11 mouse cellular contexts compared by ENCODE assay signal in genomic region chr14:75640846-75641245, GRCm38 (mm10). TPM values are rescaled to one million over a fixed set of nuclear protein-coding genes. Genes with fewer than 3 reads are reported as not detected.
DNase-seq lines count a peak whose midpoint lies in the region; ATAC-seq and TF ChIP-seq lines count a peak whose summit lies in the region.
"Had no signal": no experiment of that assay in that cellular context is flagged by ENCODE, and none has a peak within 500 bp of the region (broad histone marks: within the 10 kb centered on the region; RNA-seq: fewer than 3 reads in every experiment).

No protein-coding gene starts in this region.

- H3K27ac ChIP-seq in hindbrain, embryonic 11.5 days (ENCODE audit: low read depth, low read length): no peak overlapping the region
- no peak overlapping the region for H3K27ac ChIP-seq in hindbrain, embryonic 12.5 days
- no peak overlapping the region for H3K27ac ChIP-seq in ES-Bruce4 (ENCODE audit: insufficient read depth, low read length)
- H3K27ac ChIP-seq: hindbrain, embryonic 15.5 days; limb, embryonic 15.5 days had no signal

- H3K27me3 ChIP-seq in hindbrain, embryonic 11.5 days (ENCODE audit: control insufficient read depth, insufficient read depth, low read length): no peaks in the 10 kb centered on the region
- H3K27me3 ChIP-seq in hindbrain, embryonic 12.5 days: no peaks in the 10 kb centered on the region
- no peaks in the 10 kb centered on the region for H3K27me3 ChIP-seq in ES-Bruce4 (ENCODE audit: control insufficient read depth, insufficient read depth, low read length, poor library complexity, severe bottlenecking)
- H3K27me3 ChIP-seq: hindbrain, embryonic 15.5 days; limb, embryonic 15.5 days had no signal

- no peak for ATAC-seq in hindbrain, embryonic 11.5 days (ENCODE audit: low FRiP score)
- ATAC-seq in hindbrain, embryonic 12.5 days (ENCODE audit: low FRiP score): no peak

- no peaks in the 10 kb centered on the region for H3K4me1 ChIP-seq in hindbrain, embryonic 11.5 days (replicated peaks; ENCODE audit: control insufficient read depth, insufficient read depth, low read length)
- H3K4me1 ChIP-seq in hindbrain, embryonic 12.5 days: 0 out of 2 replicates have a peak, but pooled peaks cover 5% of the 10 kb centered on the region
- H3K4me1 ChIP-seq in ES-Bruce4 (ENCODE audit: control insufficient read depth, insufficient read depth, low read length): no peaks in the 10 kb centered on the region
- H3K4me1 ChIP-seq in lung, adult 2 months (ENCODE audit: control insufficient read depth, insufficient read depth, low read length): no peaks in the 10 kb centered on the region

- TF ChIP-seq POLR2A in ES-Bruce4 (IDR thresholded peaks at IDR 0.05; ENCODE audit: insufficient read depth, low read length): no peak
- no peak for TF ChIP-seq POLR2A in lung, adult 2 months (IDR thresholded peaks at IDR 0.05; ENCODE audit: borderline replicate concordance, extremely low read depth, low read depth, low read length)

- TF ChIP-seq CTCF in ES-Bruce4 (IDR thresholded peaks at IDR 0.05; ENCODE audit: low read depth, low read length): peak; percentile 1
- TF ChIP-seq CTCF in lung, adult 2 months (IDR thresholded peaks at IDR 0.05; ENCODE audit: insufficient read depth, low read length): no peak

- H3K36me3 ChIP-seq in hindbrain, embryonic 11.5 days (ENCODE audit: control insufficient read depth, insufficient read depth, low read length): no peaks in the 10 kb centered on the region
- no peaks in the 10 kb centered on the region for H3K36me3 ChIP-seq in hindbrain, embryonic 12.5 days
- no peaks in the 10 kb centered on the region for H3K36me3 ChIP-seq in ES-Bruce4 (ENCODE audit: control insufficient read depth, insufficient read depth, low read length, poor library complexity, severe bottlenecking)
- H3K36me3 ChIP-seq: hindbrain, embryonic 15.5 days; limb, embryonic 15.5 days had no signal

- peak; percentile 30 for DNase-seq in hindbrain, embryonic 11.5 days (ENCODE audit: low spot score)
- DNase-seq in 416B (ENCODE audit: low read depth): peak; percentile 79
- DNase-seq in forelimb bud, embryonic 11.5 days (ENCODE audit: low read depth, low spot score): peak; percentile 26
- no peak for DNase-seq in frontal cortex, postnatal 10 days (ENCODE audit: low spot score in 2 of 2)
- no peak for DNase-seq in lung, adult 2 months
- no peak for DNase-seq in left cerebral cortex, adult 11 months (ENCODE audit: low spot score)

- no peak overlapping the region for H3K4me3 ChIP-seq in hindbrain, embryonic 11.5 days (ENCODE audit: low read depth, low read length)
- no peak overlapping the region for H3K4me3 ChIP-seq in hindbrain, embryonic 12.5 days
- no peak overlapping the region for H3K4me3 ChIP-seq in ES-Bruce4 (ENCODE audit: low read depth, low read length)
- no peak overlapping the region for H3K4me3 ChIP-seq in lung, adult 2 months (replicated peaks; ENCODE audit: extremely low read depth, low read depth, low read length)
- H3K4me3 ChIP-seq: hindbrain, embryonic 15.5 days; limb, embryonic 15.5 days had no signal

- 87% methylated on average over 2 of the region's 2 CpGs for WGBS in hindbrain, embryonic 11.5 days
- WGBS in hindbrain, embryonic 12.5 days: 84% methylated on average over 2 of the region's 2 CpGs
- 90% methylated on average over 2 of the region's 2 CpGs for WGBS in lung, adult 2 months

- H3K4me2 ChIP-seq in hindbrain, embryonic 11.5 days (replicated peaks; ENCODE audit: low read depth, low read length): no peak overlapping the region
- H3K4me2 ChIP-seq in hindbrain, embryonic 12.5 days (replicated peaks): no peak overlapping the region
- H3K4me2 ChIP-seq: hindbrain, embryonic 15.5 days; limb, embryonic 15.5 days had no signal

- no peaks in the 10 kb centered on the region for H3K9me3 ChIP-seq in hindbrain, embryonic 11.5 days (ENCODE audit: control insufficient read depth, low read length)
- H3K9me3 ChIP-seq in hindbrain, embryonic 12.5 days (replicated peaks): no peaks in the 10 kb centered on the region
- no peaks in the 10 kb centered on the region for H3K9me3 ChIP-seq in ES-Bruce4 (replicated peaks; ENCODE audit: control insufficient read depth, insufficient read depth, low read length, poor library complexity, severe bottlenecking)
- H3K9me3 ChIP-seq: hindbrain, embryonic 15.5 days; limb, embryonic 15.5 days had no signal

- TF ChIP-seq EP300 in ES-Bruce4 (IDR thresholded peaks at IDR 0.05; ENCODE audit: insufficient read depth, low read depth, low read length): no peak

- H3K9ac ChIP-seq in hindbrain, embryonic 11.5 days (ENCODE audit: low read depth, low read length): no peak overlapping the region
- no peak overlapping the region for H3K9ac ChIP-seq in hindbrain, embryonic 12.5 days
- no peak overlapping the region for H3K9ac ChIP-seq in ES-Bruce4 (ENCODE audit: low read depth, poor library complexity, severe bottlenecking)
- H3K9ac ChIP-seq: hindbrain, embryonic 15.5 days; limb, embryonic 15.5 days had no signal

RNA-seq across cellular contexts. Expression of gene Erich6b, which starts 1.2 kb away (rescaled TPM):
- not detected in 2 replicates for polyA plus RNA-seq in hindbrain, embryonic 11.5 days (2014; fragmentation: Nextera tagmentation; extraction: Ambion mirVana)
- not detected in 2 replicates for polyA plus RNA-seq in hindbrain, embryonic 12.5 days (2016; fragmentation: Nextera tagmentation; extraction: Ambion mirVana)
- polyA plus RNA-seq in ES-Bruce4 (2011; ENCODE audit: insufficient read depth, insufficient read length, low read depth, missing spikeins): not detected in 2 replicates
- not detected in 2 replicates for polyA plus RNA-seq in lung, adult 2 months (2012; rRNA removed)
- polyA plus RNA-seq: hindbrain, embryonic 15.5 days; limb, embryonic 15.5 days; neural tube, embryonic 11.5 days had no signal

RNA-seq across cellular contexts. Expression of gene Spert, which starts 47.9 kb away (rescaled TPM):
- not detected in 2 replicates for polyA plus RNA-seq in hindbrain, embryonic 11.5 days (2014; fragmentation: Nextera tagmentation; extraction: Ambion mirVana)
- not detected in 2 replicates for polyA plus RNA-seq in hindbrain, embryonic 12.5 days (2016; fragmentation: Nextera tagmentation; extraction: Ambion mirVana)
- not detected in 2 replicates for polyA plus RNA-seq in ES-Bruce4 (2011; ENCODE audit: insufficient read depth, insufficient read length, low read depth, missing spikeins)
- polyA plus RNA-seq in lung, adult 2 months (2012; rRNA removed): 0.08 TPM in 1 of 2 replicates, not detected in the other
- polyA plus RNA-seq: hindbrain, embryonic 15.5 days; limb, embryonic 15.5 days; neural tube, embryonic 11.5 days had no signal

Comparison
In these comparisons a context has a peak if more than half of its experiments do, and no peak if none do; other contexts are left out.
1. DNase-seq: peak in hindbrain, embryonic 11.5 days (single experiment), 416B (single experiment) and forelimb bud, embryonic 11.5 days (single experiment); none in frontal cortex, postnatal 10 days (0 of 2), lung, adult 2 months (single experiment) and left cerebral cortex, adult 11 months (single experiment).